Mouse (Mus musculus): ENCODE data around the gene Stk38. TPM values are rescaled to one million over a fixed set of nuclear protein-coding genes. Genes with fewer than 3 reads are reported as not detected.
A peak's percentile ranks its signal among the peaks of the same experiment; 100 is the strongest.

Stk38 gene
- polyA plus RNA-seq (2015; fragmentation: Nextera tagmentation; extraction: Ambion mirVana): 128 and 136 TPM in 2 replicates

DNA sequence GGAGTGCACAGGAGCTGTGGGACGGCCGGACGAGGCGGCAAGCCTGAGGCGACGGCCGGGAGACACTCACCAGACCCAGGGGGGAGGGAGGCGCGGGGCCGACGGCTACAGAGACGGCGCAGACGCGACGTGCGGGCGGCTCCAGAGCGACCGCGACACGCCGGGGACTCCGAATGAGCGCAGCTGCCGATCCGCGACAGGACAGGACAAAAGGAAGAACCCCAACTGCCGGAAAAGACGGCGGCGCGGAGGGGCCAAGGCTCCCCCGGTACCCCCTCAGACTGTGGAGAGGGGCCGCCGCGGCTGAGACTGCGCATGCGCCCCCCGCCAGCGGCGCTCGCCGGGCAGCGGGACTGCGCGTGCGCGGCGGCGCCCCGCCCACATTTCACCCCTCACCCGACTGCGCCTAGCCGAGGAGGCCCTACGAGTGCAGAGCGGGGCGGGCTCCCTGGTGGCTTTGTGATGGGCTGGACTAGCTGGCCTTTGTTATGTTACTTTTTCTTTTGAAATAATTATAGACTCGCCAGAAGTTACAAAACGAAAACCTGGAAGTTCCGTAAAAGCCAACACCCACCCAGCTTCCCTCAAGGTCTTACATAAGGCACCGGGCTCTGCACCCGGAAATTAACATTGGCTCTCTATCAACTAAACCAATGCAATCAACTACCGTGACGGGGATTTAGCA, at the start of gene Stk38:
Gene Stk38 (minus strand): TSS at position 355 of the 685 bp plus-strand sequence.
- Histone ChIP-seq H3K4me2 (peak within 1 kb of the TSS; percentile 78), H3K4me1 (peaks cover 29% of the 10 kb centered on the region), H3K4me3 (peak within 1 kb of the TSS; percentile 69), H3K9me3 (replicated peaks) (no peaks in the 10 kb centered on the region), H3K36me3 (ENCODE audit: poor library complexity, severe bottlenecking) (0 out of 2 replicates have a peak, but pooled peaks cover 3% of the 10 kb centered on the region), H3K27ac (peak within 1 kb of the TSS; percentile 92), H3K27me3 (no peaks in the 10 kb centered on the region), H3K9ac (peak within 1 kb of the TSS; percentile 86)
- peak; percentile 91 for ATAC-seq
- under 1% methylated on average over 65 of the region's 65 CpGs for WGBS

DNA sequence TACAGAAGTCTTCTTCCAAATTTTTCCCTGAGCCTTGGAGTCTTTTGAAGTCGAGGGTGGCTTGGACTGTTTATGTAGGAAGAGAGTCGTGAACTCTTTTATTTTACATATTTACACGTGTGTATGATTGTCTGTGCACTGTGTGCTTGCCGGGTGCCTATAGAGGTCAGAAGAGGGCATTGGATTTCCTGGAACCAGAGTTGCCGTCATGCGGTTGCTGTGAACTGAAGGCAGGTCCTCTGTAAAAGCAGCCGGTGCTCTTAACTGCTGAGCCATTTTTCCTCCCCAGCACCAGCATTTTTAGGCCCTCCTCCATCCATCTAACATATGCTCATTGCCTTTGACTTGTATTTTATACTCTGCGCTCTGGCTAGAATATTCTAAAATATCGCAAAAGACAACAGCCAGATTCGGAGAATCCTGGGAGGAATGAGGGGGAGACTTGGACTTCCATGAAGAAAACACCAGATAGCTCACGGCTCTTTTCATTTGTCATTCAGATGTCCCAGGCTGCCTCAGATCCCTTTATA, 49.6 kb upstream of the Stk38 start:
- no peak for ATAC-seq
- Histone ChIP-seq H3K4me3 (no peak overlapping the region), H3K27ac (no peak overlapping the region)

DNA sequence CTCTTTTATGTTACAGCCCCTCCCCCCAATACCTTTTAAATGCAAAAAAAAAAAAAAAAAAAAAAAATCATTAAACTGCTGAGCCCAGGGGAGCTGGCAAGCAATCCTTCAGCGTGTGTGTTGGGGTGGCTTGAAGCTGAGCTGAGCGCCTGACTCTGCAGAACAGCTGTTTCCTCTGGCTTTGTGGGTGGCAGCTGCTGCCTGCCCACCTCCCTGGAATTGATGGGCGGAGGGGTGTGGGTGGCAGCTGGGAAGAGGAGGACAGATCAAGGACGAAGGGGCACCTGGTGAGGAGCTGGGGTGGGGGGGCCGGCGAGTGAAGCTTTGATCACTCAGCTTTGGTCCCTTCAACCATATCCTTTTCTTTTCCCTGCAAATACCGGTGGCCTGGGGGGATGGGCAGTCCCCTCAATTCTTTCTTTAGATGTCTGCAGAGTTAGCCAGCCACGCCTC, 48.9 kb upstream of the Stk38 start:
- H3K4me2 ChIP-seq: 0 out of 2 replicates have a peak overlapping the region, but pooled peaks have one; percentile 1
- H3K27ac ChIP-seq: 0 out of 2 replicates have a peak overlapping the region, but pooled peaks have one; percentile 41
- peaks cover 12% of the 10 kb centered on the region for H3K4me1 ChIP-seq
- no peaks in the 10 kb centered on the region for H3K27me3 ChIP-seq
- no peak overlapping the region for H3K9ac ChIP-seq
- 2% methylated on average over 8 of the region's 8 CpGs for WGBS
- no peaks in the 10 kb centered on the region for H3K36me3 ChIP-seq (ENCODE audit: poor library complexity, severe bottlenecking)
- H3K9me3 ChIP-seq (replicated peaks): no peaks in the 10 kb centered on the region
- H3K4me3 ChIP-seq: no peak overlapping the region
- peak; percentile 57; the same call in 1 of the 2 replicates for ATAC-seq

More for the DNA sequence above, 49.6 kb upstream of the Stk38 start:
- H3K27me3 ChIP-seq: no peaks in the 10 kb centered on the region
- 88% methylated on average over 11 of the region's 11 CpGs for WGBS
- no peak overlapping the region for H3K4me2 ChIP-seq
- no peaks in the 10 kb centered on the region for H3K9me3 ChIP-seq (replicated peaks)
- H3K36me3 ChIP-seq (ENCODE audit: poor library complexity, severe bottlenecking): no peaks in the 10 kb centered on the region
- no peak overlapping the region for H3K9ac ChIP-seq
- peaks cover 16% of the 10 kb centered on the region for H3K4me1 ChIP-seq

DNA sequence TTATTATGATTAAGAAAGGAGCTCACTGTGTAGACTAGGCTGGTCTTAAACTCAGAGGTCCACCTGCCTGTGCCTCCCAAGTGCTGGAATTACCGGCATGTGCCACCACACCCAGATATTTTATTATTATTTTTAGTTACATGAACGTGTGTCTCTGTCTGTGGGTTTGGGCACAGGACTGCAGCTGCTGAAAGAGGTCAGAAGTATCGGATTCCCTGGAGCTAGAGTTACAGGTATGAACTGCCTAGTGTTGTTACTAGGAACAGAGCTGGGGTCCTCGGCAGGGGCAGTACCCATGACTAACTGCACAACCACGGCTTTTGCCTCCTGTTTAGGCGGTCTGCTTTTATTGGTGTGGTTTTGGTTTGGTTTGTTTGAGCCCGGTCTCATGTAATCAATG, 48.4 kb upstream of the Stk38 start:
- H3K36me3 ChIP-seq (ENCODE audit: poor library complexity, severe bottlenecking): no peaks in the 10 kb centered on the region
- 44% methylated on average over 7 of the region's 7 CpGs for WGBS
- no peak for ATAC-seq
- H3K4me1 ChIP-seq: peaks cover 12% of the 10 kb centered on the region
- H3K4me2 ChIP-seq: no peak overlapping the region
- no peak overlapping the region for H3K27ac ChIP-seq
- no peak overlapping the region for H3K4me3 ChIP-seq
- no peak overlapping the region for H3K9ac ChIP-seq
- no peaks in the 10 kb centered on the region for H3K27me3 ChIP-seq
- H3K9me3 ChIP-seq (replicated peaks): no peaks in the 10 kb centered on the region

DNA sequence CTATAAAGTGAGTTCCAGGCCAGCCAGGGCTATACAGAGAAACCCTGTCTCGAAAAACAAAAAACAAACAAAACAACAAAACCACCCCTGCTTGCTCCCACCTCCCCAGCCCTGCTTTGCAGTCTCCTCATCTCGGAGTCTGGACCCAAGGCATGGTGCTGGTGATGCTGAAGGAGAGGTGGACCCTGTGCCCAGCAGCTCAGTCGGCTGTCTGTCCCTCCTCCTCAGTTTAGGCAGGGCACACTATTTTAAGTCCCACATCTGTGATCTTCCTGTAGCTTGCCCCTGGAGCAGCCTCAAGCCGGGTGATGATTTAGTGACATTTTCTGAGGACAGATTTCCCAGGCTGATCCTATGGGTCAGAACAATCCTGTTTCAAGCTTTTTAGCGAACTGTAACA, 47.8 kb upstream of the Stk38 start:
- no peak overlapping the region for H3K27ac ChIP-seq
- WGBS: 78% methylated on average over 5 of the region's 5 CpGs

DNA sequence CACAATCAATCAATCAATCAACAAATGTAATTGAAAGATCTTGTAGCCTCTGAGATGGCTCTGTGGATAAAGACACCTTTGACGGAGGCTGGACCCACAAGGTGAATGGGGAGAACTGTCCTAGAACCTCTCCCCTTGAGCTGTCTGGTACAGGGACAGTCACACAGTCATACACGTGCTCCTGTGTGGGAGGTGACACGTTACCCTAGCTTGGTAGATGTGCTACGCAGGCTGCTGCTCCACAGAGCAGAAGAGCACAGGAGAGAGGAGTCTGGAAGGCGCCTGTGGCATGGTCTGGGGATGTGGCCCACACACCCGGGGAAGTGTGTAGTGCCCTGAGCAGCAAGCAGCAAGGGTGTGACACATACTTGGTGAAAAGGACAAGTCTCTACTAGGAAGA, 46.6 kb upstream of the Stk38 start:
- 79% methylated on average over 6 of the region's 6 CpGs for WGBS
- Histone ChIP-seq H3K27me3 (no peaks in the 10 kb centered on the region), H3K4me2 (no peak overlapping the region), H3K36me3 (ENCODE audit: poor library complexity, severe bottlenecking) (no peaks in the 10 kb centered on the region), H3K9me3 (replicated peaks) (no peaks in the 10 kb centered on the region), H3K4me3 (no peak overlapping the region), H3K4me1 (peaks cover 12% of the 10 kb centered on the region), H3K9ac (no peak overlapping the region), H3K27ac (no peak overlapping the region)
- no peak for ATAC-seq

More for the DNA sequence above, 47.8 kb upstream of the Stk38 start:
- Histone ChIP-seq H3K36me3 (ENCODE audit: poor library complexity, severe bottlenecking) (no peaks in the 10 kb centered on the region), H3K27me3 (no peaks in the 10 kb centered on the region), H3K4me1 (peaks cover 12% of the 10 kb centered on the region), H3K4me3 (no peak overlapping the region), H3K4me2 (no peak overlapping the region), H3K9ac (no peak overlapping the region), H3K9me3 (replicated peaks) (no peaks in the 10 kb centered on the region)
- ATAC-seq: no peak

DNA sequence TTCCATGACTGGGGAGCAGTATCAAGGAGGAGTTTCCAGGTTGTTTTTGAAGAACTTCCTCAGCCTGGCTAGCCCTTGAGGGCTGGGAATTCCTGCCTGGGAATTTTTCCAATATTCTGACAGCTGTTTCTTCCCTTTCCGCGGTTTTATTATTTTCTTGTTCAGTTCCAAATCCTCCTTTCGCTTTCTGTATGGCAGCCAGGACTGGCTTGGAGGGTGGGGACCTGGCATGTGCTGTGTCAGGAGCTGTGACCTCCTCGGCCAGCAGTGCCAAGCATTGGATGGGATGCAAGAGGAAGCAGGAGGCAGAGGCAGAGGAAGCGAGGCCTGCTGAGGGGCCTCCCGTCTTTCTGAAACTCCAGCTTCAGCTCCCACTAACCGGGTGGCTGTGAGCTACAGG, 46.0 kb upstream of the Stk38 start:
- Histone ChIP-seq H3K36me3 (ENCODE audit: poor library complexity, severe bottlenecking) (no peaks in the 10 kb centered on the region), H3K4me3 (no peak overlapping the region), H3K27me3 (no peaks in the 10 kb centered on the region), H3K9me3 (replicated peaks) (no peaks in the 10 kb centered on the region), H3K9ac (no peak overlapping the region), H3K4me2 (no peak overlapping the region), H3K4me1 (peaks cover 15% of the 10 kb centered on the region), H3K27ac (no peak overlapping the region)
- ATAC-seq: no peak
- 83% methylated on average over 7 of the region's 7 CpGs for WGBS

DNA sequence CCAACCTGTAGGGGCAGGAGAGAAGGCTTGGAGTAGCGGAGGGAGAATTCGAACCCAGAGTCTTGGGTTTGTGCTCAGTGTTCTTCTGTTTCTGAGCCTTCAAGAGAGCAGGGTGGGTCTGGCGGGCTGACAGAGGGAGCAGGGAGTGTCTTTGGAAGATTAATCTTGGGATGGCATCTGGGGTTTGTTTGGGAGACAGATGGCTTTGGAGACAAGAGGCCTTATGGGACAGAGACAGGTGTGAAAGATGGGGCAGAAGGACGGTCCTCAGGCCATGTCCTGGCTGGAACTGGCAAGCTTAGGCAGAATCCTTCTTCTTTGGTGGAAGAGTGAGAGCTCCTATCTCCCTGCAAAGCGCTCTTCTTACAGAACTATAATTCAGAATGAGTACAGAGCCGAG, 45.3 kb upstream of the Stk38 start:
- ATAC-seq: no peak
- no peak overlapping the region for H3K27ac ChIP-seq
- 95% methylated on average over 6 of the region's 6 CpGs for WGBS
- H3K27me3 ChIP-seq: no peaks in the 10 kb centered on the region
- H3K4me2 ChIP-seq: no peak overlapping the region
- no peak overlapping the region for H3K9ac ChIP-seq
- no peak overlapping the region for H3K4me3 ChIP-seq
- H3K4me1 ChIP-seq: peaks cover 16% of the 10 kb centered on the region
- H3K36me3 ChIP-seq (ENCODE audit: poor library complexity, severe bottlenecking): peaks cover 2% of the 10 kb centered on the region
- H3K9me3 ChIP-seq (replicated peaks): no peaks in the 10 kb centered on the region

DNA sequence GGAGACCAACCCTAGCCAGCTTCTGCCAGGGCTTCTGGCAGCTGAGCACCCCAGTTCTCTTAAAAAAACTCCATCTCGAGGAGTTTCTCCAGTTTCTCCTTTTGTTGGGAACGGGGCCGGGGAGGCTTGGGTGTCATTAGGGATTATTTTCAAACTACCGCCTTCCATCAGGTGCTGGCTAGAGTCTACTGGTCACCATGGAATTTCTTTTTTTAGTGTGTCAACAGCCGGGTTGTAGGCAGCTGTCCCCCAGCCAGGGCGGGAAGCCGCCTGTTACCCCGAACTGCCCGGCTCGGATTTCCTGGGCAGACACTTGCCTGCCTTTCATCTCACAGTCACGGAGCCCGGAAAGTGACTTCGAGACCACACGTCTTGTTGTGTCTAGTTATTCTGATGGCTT, 43.0 kb upstream of the Stk38 start:
- Histone ChIP-seq H3K36me3 (ENCODE audit: poor library complexity, severe bottlenecking) (peaks cover 22% of the 10 kb centered on the region), H3K4me1 (peaks cover 10% of the 10 kb centered on the region; the same call in 1 of the 2 replicates), H3K9me3 (replicated peaks) (no peaks in the 10 kb centered on the region), H3K9ac (no peak overlapping the region), H3K4me3 (no peak overlapping the region), H3K4me2 (no peak overlapping the region), H3K27me3 (no peaks in the 10 kb centered on the region), H3K27ac (no peak overlapping the region)
- no peak for ATAC-seq
- WGBS: 72% methylated on average over 14 of the region's 14 CpGs

DNA sequence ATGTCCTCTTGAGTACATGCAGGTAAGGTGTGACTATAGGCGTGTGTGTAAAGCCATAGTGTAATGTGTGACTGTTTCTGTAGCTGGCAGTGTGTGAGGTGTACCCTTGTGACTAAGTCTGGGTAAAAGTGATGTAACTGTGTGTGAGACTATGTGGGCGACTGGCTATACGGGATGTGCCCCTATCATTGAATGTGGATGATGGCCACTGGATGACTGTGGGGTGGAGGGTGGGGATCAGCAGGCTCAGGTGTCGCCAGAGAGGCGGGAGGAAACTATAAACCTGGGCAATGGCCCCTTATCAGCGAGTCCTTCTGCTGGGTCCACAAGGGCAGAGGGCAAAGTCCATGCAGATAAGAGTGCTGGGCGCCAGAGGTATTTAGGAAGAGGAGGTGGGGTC, 42.1 kb upstream of the Stk38 start:
- Histone ChIP-seq H3K27me3 (no peaks in the 10 kb centered on the region), H3K9me3 (replicated peaks) (no peaks in the 10 kb centered on the region), H3K4me1 (peaks cover 11% of the 10 kb centered on the region; the same call in 1 of the 2 replicates), H3K36me3 (ENCODE audit: poor library complexity, severe bottlenecking) (peaks cover 31% of the 10 kb centered on the region), H3K4me2 (no peak overlapping the region), H3K27ac (no peak overlapping the region), H3K9ac (no peak overlapping the region), H3K4me3 (no peak overlapping the region)
- no peak for ATAC-seq
- 88% methylated on average over 7 of the region's 7 CpGs for WGBS

DNA sequence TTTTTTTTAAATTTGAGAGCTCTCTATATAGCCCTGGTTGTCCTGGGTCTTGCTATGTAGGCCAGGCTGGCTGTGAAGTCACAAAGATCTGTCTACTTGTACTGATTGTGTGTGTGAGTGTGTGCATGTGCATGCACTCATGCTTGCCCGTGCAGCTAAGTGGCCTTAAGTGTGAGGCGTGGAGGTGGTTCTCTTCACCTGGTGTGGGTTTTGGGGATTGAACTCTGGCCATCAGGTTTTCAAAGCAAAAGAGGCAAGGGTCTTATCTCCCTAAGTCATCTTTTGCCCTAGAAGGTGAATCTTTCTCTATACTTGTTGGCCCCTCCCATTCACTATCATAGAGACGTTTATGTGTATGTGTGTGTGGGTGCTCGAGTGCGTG, 41.7 kb upstream of the Stk38 start:
- WGBS: 79% methylated on average over 5 of the region's 5 CpGs
- Histone ChIP-seq H3K27me3 (no peaks in the 10 kb centered on the region), H3K36me3 (ENCODE audit: poor library complexity, severe bottlenecking) (peaks cover 35% of the 10 kb centered on the region), H3K9me3 (replicated peaks) (no peaks in the 10 kb centered on the region), H3K4me2 (no peak overlapping the region), H3K4me3 (no peak overlapping the region), H3K4me1 (peaks cover 11% of the 10 kb centered on the region; the same call in 1 of the 2 replicates), H3K9ac (no peak overlapping the region), H3K27ac (no peak overlapping the region)
- no peak for ATAC-seq

DNA sequence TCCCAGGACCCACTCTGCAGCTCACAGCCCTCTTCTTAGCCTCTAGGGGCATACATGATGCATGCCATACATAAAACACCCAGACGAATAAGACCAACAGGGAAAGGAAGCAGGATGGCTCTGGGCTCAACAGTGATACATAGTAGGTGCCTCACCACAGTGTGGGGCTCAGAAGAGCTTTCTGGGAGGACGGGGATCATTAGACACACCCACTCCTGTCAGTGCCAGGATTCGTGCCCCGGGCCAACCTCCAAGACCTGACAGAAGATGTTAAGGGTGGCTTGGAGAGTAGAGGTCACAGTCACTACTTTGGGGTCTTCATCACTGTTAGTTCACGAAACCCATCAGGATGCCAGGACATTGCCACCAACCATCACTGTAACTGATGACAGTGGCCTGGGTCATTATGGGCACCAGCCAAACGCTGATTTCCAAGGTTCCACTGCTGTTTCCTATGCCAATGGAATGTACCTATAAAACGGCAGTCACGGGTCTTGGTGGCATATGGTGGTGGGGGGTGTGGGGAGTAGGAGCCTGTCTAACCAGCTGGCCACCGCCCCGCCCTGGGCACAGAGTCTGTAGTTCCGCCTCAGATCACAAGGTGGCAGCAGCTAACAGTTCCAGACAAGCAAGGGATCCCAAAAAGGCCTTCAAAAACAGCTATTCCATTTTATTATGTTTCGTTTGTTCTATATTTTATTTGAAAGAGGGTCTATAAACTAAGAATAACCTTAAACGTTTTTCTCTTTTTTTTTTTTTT, 41.1 kb upstream of the Stk38 start:
- no peak overlapping the region for H3K4me3 ChIP-seq
- no peak overlapping the region for H3K4me2 ChIP-seq
- no peaks in the 10 kb centered on the region for H3K27me3 ChIP-seq
- H3K27ac ChIP-seq: peak overlapping the region; percentile 31
- ATAC-seq: peak; percentile 56
- 24% methylated on average over 13 of the region's 13 CpGs for WGBS
- H3K9ac ChIP-seq: no peak overlapping the region
- peaks cover 11% of the 10 kb centered on the region; the same call in 1 of the 2 replicates for H3K4me1 ChIP-seq
- peaks cover 41% of the 10 kb centered on the region for H3K36me3 ChIP-seq (ENCODE audit: poor library complexity, severe bottlenecking)
- H3K9me3 ChIP-seq (replicated peaks): no peaks in the 10 kb centered on the region

Measured in forebrain, embryonic 13.5 days (tissue).